Mouse (Mus musculus) heart, postnatal 4 days (tissue): ENCODE measurements around the gene Gm20518. TPM values are rescaled to one million over a fixed set of nuclear protein-coding genes. Genes with fewer than 3 reads are reported as not detected.
A peak's percentile ranks its signal among the peaks of the same experiment; 100 is the strongest.

Experiments used
- DNase-seq: peaks from one replicate; pipeline ENCODE4 v3.0.0; 2021
- total RNA-seq, 2 experiments: library from RNA; stranded (reverse); gene quantifications; 2 replicates each; pipeline ENCODE4 v1.2.3; 2021

The Gm20518 gene
- total RNA-seq, 2 experiments from 2014 or later: not detected

DNA sequence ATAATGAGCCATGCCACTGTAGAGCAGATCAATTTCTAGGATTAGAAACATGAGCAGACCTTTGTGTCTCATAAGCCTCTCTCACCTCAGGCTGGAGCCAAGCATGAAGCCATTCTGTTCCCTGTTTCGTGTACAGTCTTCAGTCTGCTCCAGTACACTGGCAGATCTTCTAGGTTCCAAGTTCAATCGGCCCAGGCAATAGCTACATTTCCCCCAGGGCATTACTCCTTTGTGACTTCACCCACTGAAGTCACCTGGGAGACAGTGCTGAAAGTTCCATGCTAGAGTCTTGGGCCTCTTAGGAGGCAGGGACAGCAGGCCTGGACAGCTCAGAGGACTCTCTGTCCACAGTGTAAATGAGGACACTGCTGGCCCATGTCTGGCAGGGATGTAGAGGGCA is 2.5 kb upstream of the Gm20518 start, which contains the start of gene Tssk1:
TSS of gene Tssk1 (plus strand) at position 301 of the 400 bp plus-strand sequence.
- DNase-seq: no peak

- peak; percentile 76 for DNase-seq
These were observed 1.1 kb upstream of the Gm20518 start for GRCm38 (mm10) chr16:17892606-17893005.

GRCm38 (mm10) chr16:17890917-17891566 is 429 bp downstream of the Gm20518 start:
- peak; percentile 83 for DNase-seq

GRCm38 (mm10) chr16:17890342-17890727 is 1.1 kb downstream of the Gm20518 start:
- DNase-seq: no peak

DNA sequence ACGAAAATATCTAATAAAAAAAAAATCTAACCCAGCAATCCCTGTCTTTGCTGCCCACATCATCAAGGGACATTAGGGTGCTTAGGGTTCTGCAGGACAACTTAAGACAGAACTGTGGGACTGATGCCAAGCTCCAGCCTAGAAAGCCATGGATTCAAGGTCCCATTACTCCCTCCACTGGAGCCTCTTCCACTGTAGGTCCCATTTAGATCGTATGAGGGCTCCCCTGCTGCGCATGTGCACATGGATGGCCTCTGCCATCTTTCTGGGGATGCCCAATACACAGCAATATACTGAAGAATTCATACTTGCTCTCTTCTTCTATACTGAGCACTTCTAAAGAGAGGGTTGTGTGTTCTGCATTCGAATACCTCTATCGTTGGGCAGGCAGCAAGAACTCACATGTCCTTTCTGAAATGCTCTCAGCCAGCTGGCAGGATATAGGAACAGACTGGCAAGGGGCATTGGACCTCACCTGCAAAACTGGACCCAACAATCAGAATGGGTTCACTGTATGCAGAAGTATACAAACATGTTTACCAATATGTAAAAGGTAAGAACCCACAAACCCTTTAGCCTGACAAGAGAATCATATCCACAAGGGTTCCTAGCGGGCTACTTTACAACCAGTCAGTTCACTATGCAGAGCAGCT is 1.7 kb downstream of the Gm20518 start:
- DNase-seq: no peak

- DNase-seq: no peak
These were observed 7.4 kb downstream of the Gm20518 start for GRCm38 (mm10) chr16:17884116-17884515.

- no peak for DNase-seq
These were observed 9.3 kb downstream of the Gm20518 start for GRCm38 (mm10) chr16:17882196-17882595.

DNA sequence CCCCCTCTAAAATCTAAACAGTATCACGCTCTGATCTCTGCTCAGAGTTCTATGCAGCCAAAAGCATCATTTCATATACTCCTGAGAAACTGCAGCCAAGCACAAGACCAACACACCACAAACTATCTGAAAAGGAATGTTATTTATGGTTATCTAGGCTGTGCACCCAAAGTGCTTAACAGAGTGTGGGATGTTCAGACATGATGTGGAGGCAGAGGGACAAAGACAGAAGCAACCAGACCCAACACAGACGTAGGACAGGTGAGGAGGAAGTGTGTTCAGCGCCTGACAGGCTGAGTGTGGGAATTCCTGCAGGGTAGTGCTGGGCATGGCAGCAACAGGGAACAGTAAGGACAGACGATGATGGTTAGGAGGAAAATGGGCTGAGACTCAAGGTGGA is 11.9 kb downstream of the Gm20518 start:
- DNase-seq: no peak

DNA sequence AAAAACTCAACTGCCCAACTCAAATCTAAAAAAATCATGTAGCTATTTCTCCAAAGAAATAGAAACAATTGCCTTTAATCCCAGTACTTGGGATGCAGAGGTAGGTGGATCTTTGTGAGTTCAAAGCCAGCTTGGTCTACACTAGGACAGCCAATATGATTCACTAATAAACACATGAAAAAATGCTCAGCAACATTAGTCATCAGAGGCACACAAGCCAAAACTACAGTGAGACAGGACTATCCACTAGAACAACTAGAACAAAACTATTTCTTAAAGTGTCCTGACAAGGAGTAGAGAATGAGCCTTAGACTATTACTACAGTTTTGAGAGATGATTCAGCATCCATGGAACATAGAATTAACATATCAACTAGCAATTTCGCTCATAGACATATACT is 15.4 kb downstream of the Gm20518 start:
- no peak for DNase-seq

- DNase-seq: no peak
These were observed 16.3 kb downstream of the Gm20518 start for GRCm38 (mm10) chr16:17875174-17875573.

- no peak for DNase-seq
These were observed 18.5 kb downstream of the Gm20518 start for GRCm38 (mm10) chr16:17872995-17873394.

- no peak for DNase-seq
These were observed 20.2 kb downstream of the Gm20518 start for GRCm38 (mm10) chr16:17871248-17871647.

GRCm38 (mm10) chr16:17865770-17866169 is 25.7 kb downstream of the Gm20518 start:
- no peak for DNase-seq

DNA sequence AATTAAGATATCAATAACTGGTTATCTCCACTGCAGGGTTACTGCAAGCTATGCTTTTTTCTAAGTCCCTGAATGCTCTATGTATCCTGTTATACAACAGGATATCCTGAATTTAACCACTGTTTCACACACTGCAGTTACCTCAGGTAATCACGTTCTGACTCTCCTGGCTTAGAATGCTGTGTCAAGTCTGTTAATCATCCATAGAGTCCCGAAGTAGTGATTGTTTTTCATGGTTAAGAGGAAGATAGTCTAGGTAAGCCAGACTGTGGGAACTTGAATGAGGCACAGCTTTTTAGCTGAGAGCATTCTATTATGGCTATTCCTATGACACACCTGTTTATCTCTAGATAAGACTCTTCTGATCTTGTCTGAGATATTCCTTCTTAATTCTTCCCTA is 26.2 kb downstream of the Gm20518 start:
- DNase-seq: no peak

DNA sequence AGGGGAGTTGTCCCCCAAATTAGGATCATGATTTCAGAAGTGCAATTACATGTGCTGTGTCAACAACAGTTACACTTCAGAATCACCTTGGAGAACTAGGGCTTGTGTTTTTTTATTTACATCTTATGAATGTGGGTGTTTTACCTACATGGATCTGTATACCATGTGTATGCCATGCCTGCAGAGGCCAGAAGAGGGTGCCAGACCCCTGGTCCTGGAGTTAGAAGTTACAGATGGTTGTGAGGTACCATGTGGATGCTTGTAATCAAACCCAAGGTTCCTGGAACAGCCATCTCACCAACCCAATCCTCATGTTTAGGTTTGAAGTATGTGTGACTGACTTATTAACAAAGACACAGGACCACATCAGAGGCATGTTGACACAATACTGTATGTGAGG is 32.9 kb downstream of the Gm20518 start:
- DNase-seq: peak; percentile 36

- DNase-seq: no peak
These were observed 34.3 kb downstream of the Gm20518 start for GRCm38 (mm10) chr16:17857157-17857556.

- DNase-seq: no peak
These were observed 38.2 kb downstream of the Gm20518 start for GRCm38 (mm10) chr16:17853263-17853662.

GRCm38 (mm10) chr16:17851860-17852259 is 39.6 kb downstream of the Gm20518 start:
- DNase-seq: no peak

DNA sequence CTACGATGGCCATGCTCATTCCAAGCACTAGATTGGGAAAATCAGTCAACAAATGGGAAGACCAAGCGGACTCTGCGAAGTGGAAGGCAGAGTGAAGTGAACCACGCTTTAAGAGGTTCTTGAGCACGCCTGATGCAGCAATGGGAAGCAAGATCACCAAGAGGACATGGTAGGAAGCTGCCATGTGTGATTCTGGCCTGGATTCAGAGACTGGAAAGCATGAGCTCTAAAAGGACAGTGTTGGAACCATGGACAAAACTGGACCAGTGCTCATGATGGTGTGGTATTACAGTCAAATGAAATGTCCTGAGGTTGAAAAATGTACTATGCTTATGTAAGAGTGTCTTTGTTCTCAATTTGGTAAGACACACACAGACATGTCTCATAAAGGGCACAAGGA is 40.1 kb downstream of the Gm20518 start:
- DNase-seq: no peak

GRCm38 (mm10) chr16:17849486-17849885 is 42.0 kb downstream of the Gm20518 start:
- no peak for DNase-seq

DNA sequence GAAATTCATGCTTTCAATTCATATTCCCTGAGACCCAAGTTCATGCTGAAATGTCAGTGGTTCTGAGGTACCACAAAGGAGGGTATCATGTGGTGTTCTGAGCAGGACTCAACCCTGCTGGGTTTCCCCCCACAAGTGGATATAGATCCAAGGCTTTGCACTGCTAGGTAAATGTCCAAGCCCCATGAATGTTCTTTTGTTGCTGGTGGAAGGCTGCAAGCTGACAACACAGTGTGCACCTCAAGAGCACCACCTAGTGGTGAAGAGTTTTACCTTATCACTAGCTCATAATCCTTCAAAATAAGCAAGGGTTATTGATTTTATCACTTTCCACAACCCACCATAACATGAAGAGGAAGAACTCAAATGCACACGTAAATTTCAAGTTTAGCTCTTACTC is 42.5 kb downstream of the Gm20518 start:
- peak; percentile 39 for DNase-seq

DNA sequence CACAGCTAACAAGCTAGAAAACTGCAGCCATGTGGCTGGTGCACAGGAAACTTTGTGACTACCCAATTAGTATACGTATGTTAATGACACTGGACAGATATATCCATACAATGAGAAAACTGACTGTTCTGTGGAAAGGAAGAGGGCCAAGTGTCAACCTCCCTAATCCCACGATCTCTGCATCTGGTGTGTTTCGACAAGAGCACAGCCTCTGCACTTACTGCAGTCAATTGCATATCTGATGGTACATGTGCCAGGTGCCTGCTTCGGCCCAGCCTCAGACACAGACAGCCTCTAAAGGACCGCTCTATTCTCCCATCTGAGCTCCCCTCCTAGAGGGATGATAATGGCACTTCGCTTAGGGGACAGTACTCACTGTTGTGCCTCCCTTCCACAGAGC is 43.0 kb downstream of the Gm20518 start:
- DNase-seq: no peak

- no peak for DNase-seq
These were observed 47.6 kb downstream of the Gm20518 start for GRCm38 (mm10) chr16:17843701-17844365.

GRCm38 (mm10) chr16:17842437-17842836 is 49.0 kb downstream of the Gm20518 start:
- no peak for DNase-seq
